Mouse (Mus musculus): Measurements from ENCODE around the gene Brcc3.
A peak's percentile ranks its signal among the peaks of the same experiment; 100 is the strongest.

- TF ChIP-seq CHD2 (IDR thresholded peaks at IDR 0.05; ENCODE audit: low read depth, low read length) (peak; percentile 88), MAFK (IDR thresholded peaks at IDR 0.05; ENCODE audit: insufficient read depth, low read depth, low read length) (no peak), HCFC1 (IDR thresholded peaks at IDR 0.05; ENCODE audit: borderline replicate concordance, insufficient read depth, low read length) (no peak), ZNF384 (IDR thresholded peaks at IDR 0.05; ENCODE audit: low read depth, low read length) (no peak), ZC3H11A (IDR thresholded peaks at IDR 0.05; ENCODE audit: borderline replicate concordance, low read depth, low read length) (no peak)
These were observed 34.1 kb upstream of the Brcc3 start, which contains the start of the genes Fundc2 and F8 for GRCm38 (mm10) chrX:75382195-75382771.

Data from ES-E14 (cell line).